Mouse (Mus musculus): ENCODE measurements around the gene Gm20489.

The Gm20489 gene

GRCm38 (mm10) chrX:101268755-101269124 is at the start of gene Gm20489:
TSS of gene Gm20489 (minus strand) at chrX:101269023.
- DNase-seq (ENCODE audit: low spot score): no peak

GRCm38 (mm10) chrX:101313625-101314359 is 45.0 kb upstream of the Gm20489 start:
- DNase-seq (ENCODE audit: low spot score): no peak

DNA sequence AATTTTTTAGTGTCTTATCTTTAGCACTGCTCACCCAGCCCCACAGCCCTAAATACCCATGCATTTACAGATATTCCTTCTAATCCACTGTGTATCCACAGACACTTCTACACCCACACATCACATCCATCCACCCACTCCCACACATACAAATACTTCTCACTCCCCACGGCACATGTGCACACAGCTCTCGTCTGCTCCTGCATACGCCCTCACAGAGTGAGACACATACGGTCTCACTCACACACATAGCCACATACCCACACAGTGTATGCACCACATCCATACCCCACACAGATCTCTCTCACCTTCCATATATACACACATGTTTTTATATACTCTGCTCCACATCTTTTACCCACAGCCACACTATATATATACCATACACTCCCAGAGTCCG is 40.5 kb upstream of the Gm20489 start:
- DNase-seq (ENCODE audit: low spot score): no peak

- DNase-seq (ENCODE audit: low spot score): no peak
These were observed 35.8 kb upstream of the Gm20489 start for GRCm38 (mm10) chrX:101304646-101305045.

- DNase-seq (ENCODE audit: low spot score): no peak
These were observed 32.8 kb upstream of the Gm20489 start for GRCm38 (mm10) chrX:101301654-101302053.

GRCm38 (mm10) chrX:101300427-101301030 is 31.7 kb upstream of the Gm20489 start:
- no peak for DNase-seq (ENCODE audit: low spot score)

GRCm38 (mm10) chrX:101299473-101300426 is 30.9 kb upstream of the Gm20489 start:
- DNase-seq (ENCODE audit: low spot score): no peak

DNA sequence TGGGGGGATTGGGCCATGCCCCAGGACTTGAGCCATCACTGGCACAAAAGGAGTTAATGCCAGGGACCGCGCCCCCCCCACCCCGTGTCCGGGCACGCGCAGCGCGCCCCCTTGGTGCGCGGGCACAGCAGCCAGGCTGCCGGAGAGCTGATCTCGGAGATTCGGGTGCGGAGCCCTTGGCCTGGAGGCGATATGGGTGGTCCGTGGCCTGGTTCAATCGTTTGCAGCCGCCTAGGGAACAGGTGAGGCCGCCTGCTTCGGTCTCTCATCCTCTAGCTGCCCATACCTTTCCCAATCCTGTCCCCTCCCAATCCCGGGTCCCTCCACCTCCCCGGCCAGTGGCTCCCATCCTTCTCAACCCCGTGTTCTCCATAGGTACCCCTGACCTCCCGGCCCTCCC is 30.2 kb upstream of the Gm20489 start, which contains the start of gene Nlgn3:
Gene Nlgn3 (plus strand): TSS at position 114 of the 400 bp plus-strand sequence.
- no peak for DNase-seq (ENCODE audit: low spot score)

DNA sequence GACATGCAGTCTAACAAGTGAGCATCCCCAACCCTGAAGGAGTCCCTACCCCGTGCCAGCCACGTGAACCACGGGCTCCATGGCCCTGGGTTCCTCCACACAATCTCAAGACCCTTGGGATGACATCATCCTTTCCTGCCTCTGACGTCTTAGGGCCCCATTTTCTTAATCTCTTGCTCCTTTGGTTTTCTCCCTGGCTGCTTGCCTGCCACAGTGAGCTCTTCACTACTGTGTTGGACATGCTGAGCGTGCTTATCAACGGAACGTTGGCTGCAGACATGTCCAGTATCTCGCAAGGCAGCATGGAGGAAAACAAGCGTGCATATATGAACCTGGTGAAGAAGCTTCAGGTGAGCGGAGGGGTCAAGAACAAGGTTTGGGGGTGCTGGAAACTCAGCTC is 21.3 kb upstream of the Gm20489 start:
- DNase-seq (ENCODE audit: low spot score): no peak

DNA sequence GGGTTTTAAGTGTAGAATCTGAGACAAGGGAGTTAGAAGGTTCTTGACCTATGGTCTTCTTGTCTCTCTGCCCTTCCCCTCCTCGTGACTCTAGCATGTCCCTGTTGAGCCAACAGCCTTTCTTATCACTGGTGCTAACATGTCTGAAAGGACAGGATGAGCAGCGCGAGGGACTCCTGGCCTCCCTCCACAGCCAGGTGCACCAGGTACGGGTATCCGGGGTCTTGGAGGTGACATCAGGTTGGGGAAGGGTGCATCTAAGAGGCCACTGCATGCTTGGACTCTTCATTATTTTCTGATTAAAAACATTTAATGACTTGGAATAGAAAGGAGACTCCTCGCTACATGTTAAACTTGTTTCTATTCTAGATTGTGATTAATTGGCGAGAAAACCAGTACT is 20.2 kb upstream of the Gm20489 start:
- DNase-seq (ENCODE audit: low spot score): no peak

- DNase-seq (ENCODE audit: low spot score): no peak
These were observed 19.6 kb upstream of the Gm20489 start for GRCm38 (mm10) chrX:101288432-101288831.

GRCm38 (mm10) chrX:101287543-101287942 is 18.7 kb upstream of the Gm20489 start:
- DNase-seq (ENCODE audit: low spot score): peak; percentile 81

GRCm38 (mm10) chrX:101285953-101286670 is 17.3 kb upstream of the Gm20489 start:
- no peak for DNase-seq (ENCODE audit: low spot score)

- DNase-seq (ENCODE audit: low spot score): peak; percentile 56
These were observed 16.7 kb upstream of the Gm20489 start for GRCm38 (mm10) chrX:101285534-101285933.

DNA sequence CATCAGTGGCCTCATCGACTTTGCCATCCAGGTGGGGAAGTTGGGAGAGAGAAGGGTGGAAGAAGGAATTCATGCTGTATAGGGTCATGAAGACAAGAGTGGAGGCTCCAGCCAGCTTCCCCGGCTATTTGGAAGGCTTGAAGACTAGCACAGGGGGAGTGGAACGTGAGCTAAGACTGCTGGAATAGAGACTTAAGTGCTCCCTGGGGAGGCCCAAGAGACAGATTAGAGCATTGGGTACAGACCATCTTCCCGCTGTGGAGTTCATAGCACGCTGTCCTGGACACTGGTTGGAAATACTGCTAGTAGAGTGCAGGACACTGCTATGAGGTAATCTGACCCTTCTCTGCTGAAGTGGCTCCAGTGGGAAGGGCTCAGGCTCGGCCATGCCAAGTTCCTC is 14.0 kb upstream of the Gm20489 start:
- DNase-seq (ENCODE audit: low spot score): no peak

GRCm38 (mm10) chrX:101273875-101274738 is 5.3 kb upstream of the Gm20489 start, which contains the start of gene Med12:
TSS of gene Med12 (plus strand) at chrX:101274030.
- peak; percentile 86 for DNase-seq (ENCODE audit: low spot score)

GRCm38 (mm10) chrX:101273410-101273809 is 4.6 kb upstream of the Gm20489 start:
- no peak for DNase-seq (ENCODE audit: low spot score)

DNA sequence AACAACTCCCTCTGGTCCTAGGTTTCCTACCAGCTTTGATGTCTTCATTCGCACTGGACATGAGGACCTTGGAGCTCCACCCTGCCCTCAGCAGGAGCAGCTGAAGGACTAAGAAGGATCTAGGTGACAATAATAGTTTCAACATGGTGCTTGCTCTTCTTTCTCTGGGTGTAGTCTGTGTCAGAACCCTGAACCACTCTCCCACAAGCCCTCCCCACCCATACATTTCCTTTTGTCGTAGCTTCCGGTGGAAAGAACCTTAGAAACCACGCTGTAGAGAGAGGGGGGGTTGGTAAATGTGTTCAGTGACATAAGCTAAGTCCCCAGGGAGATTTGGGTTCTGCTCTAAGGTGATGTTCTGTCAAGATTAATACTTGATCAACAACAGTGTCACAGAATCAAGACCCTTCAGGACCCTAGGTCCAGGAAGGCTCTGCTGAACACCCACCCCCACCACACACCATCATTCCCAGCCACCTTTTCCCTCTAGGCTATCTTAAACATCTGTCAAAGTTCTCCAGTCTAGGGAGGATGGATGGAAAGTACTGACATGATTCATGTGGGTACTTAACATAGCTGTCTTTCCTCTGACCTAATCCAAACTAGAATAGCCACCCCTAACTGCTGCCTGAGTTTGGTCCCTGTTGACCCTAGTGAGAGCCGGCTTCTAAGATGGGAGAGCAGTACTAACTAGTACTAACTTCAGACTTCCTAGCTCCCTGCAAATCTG is 633 bp downstream of the Gm20489 start, which contains the start of gene Il2rg:
Gene Il2rg (minus strand): TSS at position 231 of the 730 bp plus-strand sequence.
- DNase-seq (ENCODE audit: low spot score): no peak

- no peak for DNase-seq (ENCODE audit: low spot score)
These were observed 2.2 kb downstream of the Gm20489 start for GRCm38 (mm10) chrX:101266631-101267030.

- no peak for DNase-seq (ENCODE audit: low spot score)
These were observed 4.9 kb downstream of the Gm20489 start, which contains the start of gene Gm614 for GRCm38 (mm10) chrX:101263892-101264291. TSS of gene Gm614 (minus strand) at chrX:101263992.

All from c-Kit-positive CD71-positive TER-119-positive erythroid progenitor cells, embryonic 14.5 days (primary cell).